Mouse (Mus musculus): ENCODE data around the gene Lingo3.

Gene Lingo3

DNA sequence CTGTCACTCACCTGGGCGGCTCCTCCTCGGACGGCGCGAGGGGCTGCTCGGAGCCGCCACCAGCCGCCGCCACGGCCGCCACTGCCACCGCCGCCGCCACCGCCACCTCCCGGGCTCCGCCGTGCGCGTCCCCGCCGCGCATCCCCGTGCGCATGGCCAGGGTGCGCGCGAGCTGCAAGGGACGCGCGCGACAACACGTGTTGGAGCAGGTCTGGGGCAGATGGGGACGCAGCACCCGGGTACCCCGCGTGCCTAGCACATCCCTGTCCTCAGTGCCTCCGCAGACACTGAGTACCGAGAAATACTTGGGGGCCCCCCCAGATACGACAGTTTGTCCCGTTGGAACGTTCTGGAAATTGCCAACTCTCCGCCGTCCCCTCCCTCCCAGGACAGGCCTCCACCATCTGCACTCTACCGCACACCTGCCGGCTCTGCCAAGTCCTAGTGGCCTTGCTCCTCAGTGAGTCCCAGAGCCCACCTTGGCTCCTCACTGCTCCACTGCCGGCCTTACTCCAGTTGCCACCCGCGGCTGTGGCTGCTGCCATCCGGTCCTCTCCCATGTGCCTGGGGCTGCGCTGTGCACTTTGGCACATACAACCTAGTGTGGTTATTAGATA lies at the start of gene Lingo3:
Gene Lingo3 (minus strand): TSS at position 109 of the 617 bp plus-strand sequence.
- DNase-seq: peak; percentile 72

DNA sequence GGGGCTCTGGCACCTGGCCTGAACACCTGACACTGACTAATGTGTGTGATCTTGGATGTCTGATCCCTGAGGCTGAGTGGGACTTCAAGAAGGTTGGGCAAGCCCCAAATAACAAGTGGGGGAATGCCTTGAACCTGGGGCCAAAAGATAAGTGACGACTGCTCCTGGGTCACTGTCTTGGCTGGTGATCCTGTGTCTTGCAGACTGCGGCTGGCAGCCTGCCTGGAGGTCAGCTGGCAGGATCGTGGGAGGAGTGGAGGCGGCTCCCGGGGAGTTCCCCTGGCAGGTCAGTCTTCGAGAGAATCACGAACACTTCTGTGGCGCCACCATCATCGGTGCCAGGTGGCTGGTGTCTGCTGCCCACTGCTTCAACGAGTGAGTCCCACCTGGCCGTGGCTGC lies 43.3 kb upstream of the Lingo3 start:
- DNase-seq: no peak

GRCm38 (mm10) chr10:80881301-80881700 lies 37.5 kb upstream of the Lingo3 start:
- peak; percentile 74 for DNase-seq

- DNase-seq: no peak
Measured at GRCm38 (mm10) chr10:80880901-80881300, 37.1 kb upstream of the Lingo3 start.

GRCm38 (mm10) chr10:80880131-80880641 lies 36.3 kb upstream of the Lingo3 start:
- DNase-seq: peak; percentile 67

- no peak for DNase-seq
Measured at GRCm38 (mm10) chr10:80876594-80876993, 32.8 kb upstream of the Lingo3 start.

GRCm38 (mm10) chr10:80876028-80876427 lies 32.2 kb upstream of the Lingo3 start:
- DNase-seq: peak; percentile 53

- no peak for DNase-seq
Measured at GRCm38 (mm10) chr10:80874035-80874434, 30.2 kb upstream of the Lingo3 start.

DNA sequence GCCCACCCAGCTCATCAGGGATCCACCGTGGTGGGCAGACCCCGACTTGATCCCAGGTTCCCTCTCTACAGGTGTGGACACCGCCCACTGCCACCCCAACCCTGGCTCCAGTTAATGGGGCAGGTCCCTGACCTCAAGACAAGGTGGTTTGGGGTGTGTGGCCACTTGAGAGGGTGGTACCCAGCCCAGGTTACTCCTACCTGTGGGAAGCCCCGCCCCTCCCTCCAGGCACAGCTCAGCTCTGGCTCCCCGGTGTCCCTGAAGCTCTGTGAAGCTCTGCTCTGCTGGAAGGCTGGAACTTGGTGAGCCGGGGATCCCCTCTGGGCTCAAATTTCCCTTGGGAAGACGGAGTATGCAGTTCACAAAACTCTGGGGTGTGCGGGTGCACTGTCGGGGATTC lies 27.7 kb upstream of the Lingo3 start, which contains the start of gene Tmprss9:
Gene Tmprss9 (plus strand): TSS at position 268 of the 400 bp plus-strand sequence.
- DNase-seq: no peak

GRCm38 (mm10) chr10:80870993-80871392 lies 27.2 kb upstream of the Lingo3 start:
- no peak for DNase-seq

- DNase-seq: no peak
Measured at GRCm38 (mm10) chr10:80864446-80864845, 20.6 kb upstream of the Lingo3 start.

DNA sequence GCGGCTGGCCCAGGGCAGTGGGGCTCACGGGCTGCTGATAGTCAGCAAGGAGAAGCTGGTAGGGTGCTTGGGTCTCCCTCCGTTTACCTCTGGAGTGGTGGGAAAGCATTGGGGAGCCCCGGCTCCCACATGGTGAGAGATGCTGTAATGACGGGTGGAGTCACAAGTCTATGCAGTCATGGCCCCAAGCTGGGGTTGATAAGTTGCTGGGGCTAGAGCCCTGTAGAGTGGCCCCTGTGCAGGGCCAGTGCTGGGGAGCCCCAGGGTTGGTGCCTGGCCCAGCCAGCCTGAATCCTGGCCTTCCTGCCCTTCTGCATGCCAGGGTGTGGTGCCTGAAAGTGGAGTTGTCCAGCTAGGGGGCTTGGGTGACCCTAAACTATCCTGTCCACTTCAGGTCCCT lies 18.5 kb upstream of the Lingo3 start:
- no peak for DNase-seq

- DNase-seq: no peak
Measured at GRCm38 (mm10) chr10:80858350-80858935, 14.6 kb upstream of the Lingo3 start.

DNA sequence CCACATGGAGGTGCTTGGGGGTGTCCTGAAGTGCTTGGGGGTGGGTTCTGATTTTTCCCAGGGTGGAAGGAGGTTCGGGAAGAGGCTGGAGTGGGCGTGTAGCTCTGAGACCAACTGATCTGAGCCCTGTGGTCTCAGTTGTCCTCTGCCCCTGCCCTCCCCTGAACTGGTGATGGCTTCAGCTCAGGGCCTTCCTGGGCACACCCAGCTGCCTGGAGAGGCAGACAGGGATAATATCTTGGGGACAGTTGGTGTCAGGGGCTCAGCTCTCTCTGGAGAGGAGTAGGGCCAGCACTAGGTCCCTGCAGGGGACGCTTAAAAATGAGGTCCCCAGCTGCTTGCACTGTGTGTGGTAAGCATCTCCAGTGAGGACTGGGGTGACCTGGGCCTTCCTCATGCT lies 14.0 kb upstream of the Lingo3 start:
- no peak for DNase-seq

DNA sequence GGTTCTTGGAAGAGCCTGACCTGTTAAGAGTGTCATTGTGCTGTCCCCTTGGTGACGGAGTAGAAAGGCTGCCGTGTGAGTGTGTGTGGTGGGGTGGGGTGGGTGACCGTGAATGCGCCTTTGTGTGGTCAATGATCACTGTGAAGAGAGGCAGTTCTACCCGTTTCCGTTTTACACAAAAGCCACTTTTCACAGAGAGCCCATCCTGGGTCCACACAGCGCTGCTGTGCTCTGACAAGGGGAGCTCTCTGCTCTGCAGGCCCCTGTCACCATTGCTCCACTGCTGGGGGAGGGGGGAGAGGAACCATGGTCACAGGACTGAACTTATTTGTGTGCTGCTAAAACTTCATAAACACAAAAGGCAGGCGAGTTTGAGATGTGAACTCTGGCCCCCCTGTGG lies 13.5 kb upstream of the Lingo3 start:
- DNase-seq: no peak

DNA sequence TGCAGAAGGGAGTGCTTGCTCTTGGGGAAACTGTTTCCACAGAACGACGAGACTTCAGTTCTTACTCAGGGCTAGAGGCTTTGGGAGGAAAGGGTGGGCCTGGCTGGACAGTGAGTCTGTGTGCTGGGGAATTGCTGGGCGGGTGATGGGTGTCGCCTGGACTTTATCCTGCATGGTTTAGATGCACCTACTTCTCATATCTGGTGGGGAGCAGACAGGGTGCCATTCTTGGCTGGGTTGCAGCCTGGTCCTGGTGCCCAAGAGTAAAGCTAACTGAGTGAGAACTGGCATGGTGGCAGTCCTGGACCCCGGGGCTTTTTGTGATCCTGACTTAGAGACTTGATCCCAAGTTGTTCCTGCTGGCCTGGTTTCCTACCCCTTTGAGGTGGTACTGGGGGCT lies 13.1 kb upstream of the Lingo3 start:
- DNase-seq: no peak

DNA sequence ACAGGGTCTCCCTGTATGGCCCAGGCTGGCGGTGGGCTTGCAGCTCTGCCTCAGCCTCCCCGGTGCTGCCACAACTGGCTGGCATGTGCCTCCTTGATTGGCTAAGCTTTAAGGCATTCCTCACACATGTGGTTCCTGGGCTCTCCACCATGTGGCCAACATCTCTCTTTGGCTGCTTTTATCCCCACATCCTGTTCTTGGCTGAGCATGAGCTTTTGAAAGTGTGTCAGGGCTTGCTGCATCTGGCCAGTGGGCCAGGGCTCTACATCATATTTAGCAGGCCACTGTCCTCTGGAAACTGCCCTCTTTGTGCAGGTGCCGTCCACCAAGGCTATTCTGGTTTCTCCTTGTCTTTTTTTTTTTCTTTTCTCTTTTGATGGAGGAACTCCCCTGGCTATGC lies 12.4 kb upstream of the Lingo3 start:
- no peak for DNase-seq

DNA sequence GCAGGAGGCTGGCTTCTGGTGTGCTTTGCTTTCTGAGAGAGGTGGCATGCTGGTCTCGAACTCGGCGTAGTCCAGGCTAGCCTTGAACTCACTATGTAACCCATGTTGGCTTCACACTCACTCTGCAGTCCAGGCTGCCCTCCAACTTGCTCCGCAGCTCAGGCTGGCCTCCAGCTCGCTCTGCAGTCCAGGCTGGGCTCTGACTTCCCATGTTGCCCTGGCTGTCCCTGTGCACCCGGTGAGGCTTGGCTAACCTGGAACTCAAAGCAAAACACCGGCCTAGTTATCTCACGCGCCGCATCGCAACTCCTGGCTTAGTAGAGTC lies 11.9 kb upstream of the Lingo3 start:
- DNase-seq: no peak

DNA sequence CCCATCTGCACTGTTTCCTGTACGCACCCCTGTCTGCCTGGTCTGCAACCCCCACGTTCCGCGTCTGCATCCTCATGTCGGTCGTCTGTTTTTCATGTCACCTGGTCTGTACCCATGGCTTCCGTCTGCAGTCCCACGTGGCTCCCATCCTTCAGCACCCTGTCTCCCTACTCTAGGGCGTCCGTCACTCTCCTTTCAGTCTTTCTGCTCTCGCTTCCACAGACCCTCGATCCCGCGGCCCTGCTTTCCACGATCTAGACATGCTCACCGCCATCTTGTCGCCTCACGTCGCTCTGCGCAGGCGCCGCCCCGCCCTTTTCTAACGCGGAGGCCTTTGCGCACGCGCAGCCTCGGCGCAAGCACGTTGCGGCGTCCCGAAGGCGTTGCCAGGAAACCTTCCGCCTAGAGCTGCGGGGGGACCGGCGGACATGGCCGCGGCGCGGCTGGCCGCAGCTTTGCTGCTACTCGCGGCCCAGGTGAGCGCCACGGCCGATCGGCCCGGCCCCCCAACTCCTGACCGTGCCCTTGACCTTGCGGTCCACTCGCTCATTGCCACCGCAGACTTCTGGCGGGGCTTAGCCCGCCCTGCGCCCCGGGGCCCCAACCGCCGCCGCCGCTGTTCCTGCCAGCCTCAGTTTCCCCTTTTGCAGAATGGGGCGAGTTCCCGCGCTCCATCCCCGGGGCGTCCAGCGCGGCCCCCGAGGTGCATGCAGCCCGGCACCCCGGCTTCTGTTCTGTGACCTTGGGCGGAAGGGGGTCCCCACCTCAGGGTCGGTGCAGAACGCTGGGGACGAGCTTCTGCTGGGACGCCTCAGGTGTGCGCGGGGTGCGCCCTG lies 11.3 kb upstream of the Lingo3 start, which contains the start of the genes Lsm7 and Sppl2b:
Gene Lsm7 (minus strand): TSS at position 297 of the 836 bp plus-strand sequence.
Gene Sppl2b (plus strand): TSS at position 363 of the 836 bp plus-strand sequence.
- DNase-seq: peak; percentile 96

DNA sequence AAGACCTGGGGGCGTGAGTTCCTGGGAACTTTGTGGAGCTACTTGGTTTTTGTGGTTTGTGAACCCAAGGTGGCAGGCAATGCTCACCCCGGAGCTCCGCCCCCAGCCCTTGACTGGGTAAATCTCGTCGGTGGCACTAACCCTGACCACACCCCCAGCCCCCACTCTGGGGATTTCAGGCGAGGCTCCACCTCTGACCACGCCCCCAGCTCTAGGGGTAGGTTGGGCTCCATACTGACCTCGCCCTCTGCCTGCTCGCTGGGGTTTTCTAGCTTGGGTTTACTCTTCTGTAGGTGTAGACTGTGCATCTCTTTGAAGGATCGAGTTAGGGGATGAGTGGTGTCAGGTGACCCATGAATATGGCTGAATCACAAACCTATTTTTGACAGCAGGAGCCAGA lies 4.7 kb upstream of the Lingo3 start:
- DNase-seq: no peak

DNA sequence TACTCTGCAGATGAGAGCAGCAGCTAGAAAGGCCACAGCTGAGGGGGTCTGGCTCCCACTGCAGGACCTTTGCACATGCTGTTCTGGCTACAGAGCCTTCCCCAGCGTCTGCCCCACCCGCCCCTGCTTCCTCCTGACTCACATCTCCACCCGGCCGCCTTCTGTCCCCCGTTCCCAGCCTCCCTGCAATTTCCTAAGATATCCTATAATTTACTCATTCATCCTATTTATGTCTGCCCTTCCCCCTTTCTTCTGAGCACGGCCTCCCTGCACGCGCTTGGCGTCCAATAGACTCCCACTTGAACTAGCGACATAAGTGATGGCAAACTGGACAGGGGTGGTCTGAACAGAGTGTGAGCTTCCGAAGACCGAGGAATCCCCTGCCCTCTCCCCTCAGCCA lies 1.9 kb upstream of the Lingo3 start:
- peak; percentile 54 for DNase-seq

GRCm38 (mm10) chr10:80845055-80845693 lies 1.3 kb upstream of the Lingo3 start:
- DNase-seq: no peak

Measured in right cerebral cortex, postnatal 14 days (tissue).